Mouse (Mus musculus): Measurements from ENCODE around the gene Cacng3. TPM values are rescaled to one million over a fixed set of nuclear protein-coding genes. Genes with fewer than 3 reads are reported as not detected.

Gene Cacng3
- polyA plus RNA-seq, 1 experiment: not detected

DNA sequence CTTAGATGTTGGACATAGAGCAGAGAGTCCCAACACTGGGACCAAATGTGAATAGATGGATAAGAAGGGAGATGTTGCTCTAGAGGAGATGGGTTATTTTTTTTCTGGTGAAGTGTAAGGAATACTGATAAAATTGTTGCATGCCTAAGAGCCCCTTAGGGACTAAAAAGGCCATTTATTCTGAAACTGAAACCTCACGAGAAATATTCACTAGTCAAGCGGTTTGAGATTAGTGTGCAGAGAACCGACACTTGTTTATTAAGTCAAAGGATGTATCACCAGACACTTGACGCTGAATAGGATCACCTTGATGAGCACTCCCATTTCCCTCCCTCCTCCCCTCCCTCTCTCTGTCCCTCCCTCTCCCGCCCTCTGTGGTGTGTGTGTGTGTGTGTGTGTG lies 136.2 kb downstream of the Cacng3 start:
- DNase-seq (ENCODE audit: low read depth, low spot score): no peak
- 62% methylated on average over 5 of the region's 5 CpGs for WGBS

GRCm38 (mm10) chr7:122813724-122814123 lies 143.4 kb downstream of the Cacng3 start:
- 17% methylated on average over 1 of the region's 1 CpGs for WGBS
- no peak for DNase-seq (ENCODE audit: low read depth, low spot score)

- 74% methylated on average over 7 of the region's 7 CpGs for WGBS
- DNase-seq (ENCODE audit: low read depth, low spot score): no peak
These were observed 147.3 kb downstream of the Cacng3 start for GRCm38 (mm10) chr7:122817565-122817964.
